Mouse (Mus musculus): ENCODE measurements around the gene Rnf152. TPM values are rescaled to one million over a fixed set of nuclear protein-coding genes. Genes with fewer than 3 reads are reported as not detected.

The Rnf152 gene
- polyA plus RNA-seq, 1 experiment from 2014 or later: 0.05 TPM

DNA sequence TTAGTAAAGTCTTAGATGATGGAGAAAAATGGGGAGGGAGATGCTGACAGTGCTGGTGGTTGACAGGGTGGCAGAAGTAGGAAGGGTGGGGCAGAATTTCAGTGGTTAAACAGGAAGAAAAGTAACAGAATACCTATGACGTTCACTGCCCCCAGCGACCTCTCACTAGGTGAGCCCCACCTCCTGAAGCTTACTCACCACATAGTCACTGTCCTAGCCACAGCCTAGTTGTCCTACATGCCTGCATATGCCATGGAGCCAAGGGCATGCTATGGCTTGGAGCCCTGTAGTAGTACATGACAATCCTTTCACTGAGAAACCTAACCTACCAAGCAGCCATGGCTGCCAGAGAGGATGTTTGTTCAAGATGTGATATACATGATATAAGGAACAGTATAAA lies 64.7 kb downstream of the Rnf152 start:
- H3K9me3 ChIP-seq (ENCODE audit: control insufficient read depth, low read length): no peaks in the 10 kb centered on the region
- H3K27me3 ChIP-seq (replicated peaks; ENCODE audit: control insufficient read depth, insufficient read depth, low read length): no peaks in the 10 kb centered on the region
- no peak overlapping the region for H3K9ac ChIP-seq (ENCODE audit: low read depth, low read length)
- no peak overlapping the region for H3K4me2 ChIP-seq
- H3K36me3 ChIP-seq (ENCODE audit: control insufficient read depth, insufficient read depth, low read length): no peaks in the 10 kb centered on the region
- 96% methylated on average over 2 of the region's 2 CpGs for WGBS
- no peak overlapping the region for H3K27ac ChIP-seq (ENCODE audit: low read depth, low read length)
- H3K4me1 ChIP-seq (replicated peaks; ENCODE audit: control insufficient read depth, insufficient read depth, low read length): no peaks in the 10 kb centered on the region
- DNase-seq (ENCODE audit: low spot score) (no peak), ATAC-seq (replicated peaks; ENCODE audit: low FRiP score) (no peak)
- no peak overlapping the region for H3K4me3 ChIP-seq (ENCODE audit: low read depth, low read length)

DNA sequence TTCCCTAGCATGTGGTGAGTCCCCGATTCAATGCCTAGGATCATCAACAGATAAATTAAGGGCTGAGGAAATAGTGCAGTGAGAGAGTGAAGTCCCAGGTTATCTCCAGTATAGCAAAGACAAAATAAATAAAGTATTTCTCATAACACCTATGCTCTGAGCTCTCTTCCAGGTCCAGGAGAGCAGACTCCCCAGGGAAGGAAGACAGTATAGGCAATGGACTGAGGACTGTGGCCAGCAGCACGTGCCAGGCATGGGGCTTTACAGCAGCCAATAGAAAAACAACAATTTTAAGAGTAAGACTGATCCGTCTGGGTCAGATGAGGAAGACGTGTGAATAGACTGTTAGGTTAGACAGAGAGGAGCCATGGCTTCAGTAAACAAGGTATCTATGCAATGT lies 69.0 kb downstream of the Rnf152 start:
- WGBS: 70% methylated on average over 4 of the region's 4 CpGs

DNA sequence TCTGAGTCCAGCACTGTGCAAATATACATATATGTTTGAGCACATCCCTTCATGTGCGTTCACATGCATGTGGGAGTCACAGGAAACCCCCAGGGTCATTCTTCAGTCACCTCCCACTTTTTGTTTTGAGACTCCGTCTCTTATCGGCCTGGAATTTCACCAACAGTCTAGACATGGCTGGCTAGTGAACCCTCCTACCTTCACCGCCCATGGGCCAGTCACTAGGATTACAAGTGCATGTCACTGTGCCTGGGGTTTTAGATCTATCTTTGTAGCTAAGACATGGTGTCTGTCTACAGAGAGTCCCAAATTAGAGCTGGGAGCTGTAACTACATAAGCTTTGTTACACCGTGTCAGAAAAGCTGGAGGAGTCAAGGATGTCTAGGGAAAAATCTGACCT lies 69.6 kb downstream of the Rnf152 start:
- 81% methylated on average over 5 of the region's 5 CpGs for WGBS
- H3K9me3 ChIP-seq (ENCODE audit: control insufficient read depth, low read length): no peaks in the 10 kb centered on the region
- ATAC-seq (replicated peaks; ENCODE audit: low FRiP score) (no peak), DNase-seq (ENCODE audit: low spot score) (no peak)
- no peak overlapping the region for H3K4me3 ChIP-seq (ENCODE audit: low read depth, low read length)
- no peak overlapping the region for H3K4me2 ChIP-seq
- H3K36me3 ChIP-seq (ENCODE audit: control insufficient read depth, insufficient read depth, low read length): no peaks in the 10 kb centered on the region
- no peaks in the 10 kb centered on the region for H3K4me1 ChIP-seq (replicated peaks; ENCODE audit: control insufficient read depth, insufficient read depth, low read length)
- H3K9ac ChIP-seq (ENCODE audit: low read depth, low read length): no peak overlapping the region
- H3K27ac ChIP-seq (ENCODE audit: low read depth, low read length): no peak overlapping the region
- no peaks in the 10 kb centered on the region for H3K27me3 ChIP-seq (replicated peaks; ENCODE audit: control insufficient read depth, insufficient read depth, low read length)

More for the DNA sequence above, 69.0 kb downstream of the Rnf152 start:
- no peaks in the 10 kb centered on the region for H3K4me1 ChIP-seq (replicated peaks; ENCODE audit: control insufficient read depth, insufficient read depth, low read length)
- DNase-seq (ENCODE audit: low spot score) (no peak), ATAC-seq (replicated peaks; ENCODE audit: low FRiP score) (no peak)
- no peak overlapping the region for H3K27ac ChIP-seq (ENCODE audit: low read depth, low read length)
- H3K9me3 ChIP-seq (ENCODE audit: control insufficient read depth, low read length): no peaks in the 10 kb centered on the region
- H3K36me3 ChIP-seq (ENCODE audit: control insufficient read depth, insufficient read depth, low read length): no peaks in the 10 kb centered on the region
- no peak overlapping the region for H3K4me2 ChIP-seq
- H3K27me3 ChIP-seq (replicated peaks; ENCODE audit: control insufficient read depth, insufficient read depth, low read length): no peaks in the 10 kb centered on the region
- no peak overlapping the region for H3K4me3 ChIP-seq (ENCODE audit: low read depth, low read length)
- H3K9ac ChIP-seq (ENCODE audit: low read depth, low read length): no peak overlapping the region

DNA sequence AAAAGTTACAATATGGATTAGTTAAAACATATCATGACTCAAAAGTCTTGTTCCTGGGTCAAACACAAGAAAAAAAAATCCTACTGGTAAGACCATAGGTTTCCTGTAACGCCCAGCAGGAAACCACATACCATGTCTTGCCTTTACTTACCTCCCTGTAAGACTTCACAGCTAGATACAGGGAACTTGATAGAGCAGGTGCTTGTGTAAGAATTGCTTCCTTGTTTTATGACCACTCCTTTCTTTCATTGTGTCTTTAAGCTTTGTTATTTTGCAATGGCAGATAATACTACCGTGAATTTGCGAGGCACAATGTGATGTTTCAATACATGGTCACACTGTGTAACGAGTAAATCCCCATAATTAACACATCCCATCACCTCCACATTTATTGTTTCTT lies 71.5 kb downstream of the Rnf152 start:
- no peak overlapping the region for H3K9ac ChIP-seq (ENCODE audit: low read depth, low read length)
- ATAC-seq (replicated peaks; ENCODE audit: low FRiP score): no peak
- no peak overlapping the region for H3K4me3 ChIP-seq (ENCODE audit: low read depth, low read length)
- H3K36me3 ChIP-seq (ENCODE audit: control insufficient read depth, insufficient read depth, low read length): no peaks in the 10 kb centered on the region
- H3K9me3 ChIP-seq (ENCODE audit: control insufficient read depth, low read length): no peaks in the 10 kb centered on the region
- H3K27me3 ChIP-seq (replicated peaks; ENCODE audit: control insufficient read depth, insufficient read depth, low read length): no peaks in the 10 kb centered on the region
- H3K4me2 ChIP-seq: no peak overlapping the region
- 83% methylated on average over 4 of the region's 4 CpGs for WGBS
- DNase-seq (ENCODE audit: low spot score): no peak
- no peaks in the 10 kb centered on the region for H3K4me1 ChIP-seq (replicated peaks; ENCODE audit: control insufficient read depth, insufficient read depth, low read length)
- no peak overlapping the region for H3K27ac ChIP-seq (ENCODE audit: low read depth, low read length)

DNA sequence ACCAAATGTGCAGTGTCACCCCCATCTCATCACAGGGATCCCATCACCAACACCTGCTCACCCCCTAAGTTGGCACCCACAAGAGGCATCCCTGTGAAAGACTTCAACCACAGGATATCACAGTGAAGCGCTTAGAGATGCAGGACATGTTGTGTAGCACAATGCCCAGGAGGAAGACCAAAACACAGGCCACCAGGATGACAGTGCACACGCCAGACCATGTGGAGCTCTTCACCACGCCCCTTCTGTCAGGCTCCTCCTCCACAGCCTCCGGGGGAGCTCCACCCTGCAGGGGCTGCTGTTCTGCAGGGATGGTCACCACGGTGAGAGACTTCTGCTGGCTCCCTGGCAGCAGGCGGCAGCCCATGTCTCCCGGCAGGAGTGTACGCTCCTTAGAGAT lies 72.4 kb downstream of the Rnf152 start:
- Histone ChIP-seq H3K4me1 (replicated peaks; ENCODE audit: control insufficient read depth, insufficient read depth, low read length) (no peaks in the 10 kb centered on the region), H3K4me2 (no peak overlapping the region), H3K27me3 (replicated peaks; ENCODE audit: control insufficient read depth, insufficient read depth, low read length) (no peaks in the 10 kb centered on the region), H3K36me3 (ENCODE audit: control insufficient read depth, insufficient read depth, low read length) (no peaks in the 10 kb centered on the region), H3K27ac (ENCODE audit: low read depth, low read length) (no peak overlapping the region), H3K9me3 (ENCODE audit: control insufficient read depth, low read length) (no peaks in the 10 kb centered on the region), H3K4me3 (ENCODE audit: low read depth, low read length) (no peak overlapping the region), H3K9ac (ENCODE audit: low read depth, low read length) (no peak overlapping the region)
- WGBS: 68% methylated on average over 8 of the region's 8 CpGs
- DNase-seq (ENCODE audit: low spot score) (no peak), ATAC-seq (replicated peaks; ENCODE audit: low FRiP score) (no peak)

DNA sequence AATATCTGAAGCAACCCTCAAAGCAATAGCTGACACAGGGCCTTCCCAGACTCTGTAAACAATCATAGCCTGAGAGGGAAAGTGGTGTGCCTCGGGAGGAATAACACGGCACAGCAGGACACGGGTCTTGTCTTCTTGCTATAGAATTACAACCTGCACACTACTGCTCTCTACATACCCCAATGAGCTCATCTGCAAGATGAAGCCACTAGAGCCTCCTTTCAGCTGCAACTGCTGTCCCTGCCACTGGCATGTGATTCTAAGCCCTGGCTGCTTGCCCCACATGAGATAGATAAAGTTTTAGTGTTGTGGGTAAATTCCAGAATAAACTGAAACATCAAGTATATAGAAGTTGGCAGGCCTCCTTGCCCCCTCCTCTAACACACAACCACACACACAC lies 75.2 kb downstream of the Rnf152 start:
- Histone ChIP-seq H3K9ac (ENCODE audit: low read depth, low read length) (no peak overlapping the region), H3K4me3 (ENCODE audit: low read depth, low read length) (no peak overlapping the region), H3K36me3 (ENCODE audit: control insufficient read depth, insufficient read depth, low read length) (no peaks in the 10 kb centered on the region), H3K27ac (ENCODE audit: low read depth, low read length) (no peak overlapping the region), H3K4me2 (no peak overlapping the region), H3K4me1 (replicated peaks; ENCODE audit: control insufficient read depth, insufficient read depth, low read length) (no peaks in the 10 kb centered on the region), H3K9me3 (ENCODE audit: control insufficient read depth, low read length) (no peaks in the 10 kb centered on the region), H3K27me3 (replicated peaks; ENCODE audit: control insufficient read depth, insufficient read depth, low read length) (no peaks in the 10 kb centered on the region)
- WGBS: 82% methylated on average over 3 of the region's 3 CpGs
- DNase-seq (ENCODE audit: low spot score) (no peak), ATAC-seq (replicated peaks; ENCODE audit: low FRiP score) (no peak)

DNA sequence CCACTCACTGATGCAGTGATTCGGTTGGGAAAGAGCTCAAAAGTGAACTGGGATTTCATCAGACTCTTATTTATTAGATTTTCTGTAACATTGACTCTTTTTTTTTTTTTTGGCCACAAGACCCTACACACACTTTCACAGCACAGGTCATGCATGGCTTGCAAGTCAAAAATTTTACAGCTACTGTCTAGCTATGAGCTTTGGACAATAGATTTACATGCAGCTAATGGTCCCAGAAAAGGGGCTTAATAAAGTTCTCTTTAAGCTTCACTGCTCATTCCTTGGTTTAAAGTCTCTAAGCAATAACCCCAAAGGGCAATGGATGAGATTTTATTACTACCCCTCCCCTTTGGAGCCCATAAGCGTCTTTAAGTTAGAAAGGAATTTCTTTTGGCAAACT lies 76.3 kb downstream of the Rnf152 start:
- no peaks in the 10 kb centered on the region for H3K36me3 ChIP-seq (ENCODE audit: control insufficient read depth, insufficient read depth, low read length)
- DNase-seq (ENCODE audit: low spot score): no peak
- ATAC-seq (replicated peaks; ENCODE audit: low FRiP score): no peak
- H3K9me3 ChIP-seq (ENCODE audit: control insufficient read depth, low read length): no peaks in the 10 kb centered on the region
- no peaks in the 10 kb centered on the region for H3K27me3 ChIP-seq (replicated peaks; ENCODE audit: control insufficient read depth, insufficient read depth, low read length)
- no peak overlapping the region for H3K9ac ChIP-seq (ENCODE audit: low read depth, low read length)
- WGBS: 74% methylated on average over 2 of the region's 2 CpGs
- no peaks in the 10 kb centered on the region for H3K4me1 ChIP-seq (replicated peaks; ENCODE audit: control insufficient read depth, insufficient read depth, low read length)
- H3K27ac ChIP-seq (ENCODE audit: low read depth, low read length): no peak overlapping the region
- H3K4me3 ChIP-seq (ENCODE audit: low read depth, low read length): no peak overlapping the region
- no peak overlapping the region for H3K4me2 ChIP-seq

DNA sequence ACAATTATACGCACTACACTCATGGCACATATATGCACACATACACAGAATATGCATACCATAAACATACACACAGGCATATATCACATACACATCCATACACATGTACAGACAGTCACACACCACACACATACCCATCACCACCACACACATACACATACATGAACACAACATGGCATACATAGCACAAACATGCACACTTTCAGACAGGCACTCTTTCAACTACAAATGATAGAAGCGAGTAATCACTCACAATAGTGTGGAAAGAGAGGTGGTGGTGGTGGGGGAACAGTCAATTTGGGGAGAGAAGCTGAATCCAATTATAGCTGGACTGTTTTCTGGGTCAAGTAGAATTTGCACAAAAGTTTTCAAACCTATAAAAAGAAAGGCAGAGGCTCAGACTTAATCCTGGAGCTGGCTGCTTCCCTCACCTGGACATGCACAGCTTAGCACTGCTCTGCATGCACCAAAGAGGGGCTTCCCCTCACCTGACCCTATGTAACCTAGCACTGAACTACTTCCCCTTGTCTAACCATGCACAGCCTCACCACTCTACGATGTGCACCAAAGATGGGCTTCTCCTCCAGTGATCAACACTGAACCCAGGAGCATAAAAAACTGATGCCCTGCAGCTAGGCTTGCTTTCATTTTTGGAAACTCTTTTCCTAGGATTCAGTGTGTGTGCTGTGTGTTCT lies 81.9 kb downstream of the Rnf152 start:
- H3K9me3 ChIP-seq (ENCODE audit: control insufficient read depth, low read length): no peaks in the 10 kb centered on the region
- ATAC-seq (replicated peaks; ENCODE audit: low FRiP score) (no peak), DNase-seq (ENCODE audit: low spot score) (no peak)
- WGBS: 76% methylated on average over 3 of the region's 3 CpGs
- no peaks in the 10 kb centered on the region for H3K4me1 ChIP-seq (replicated peaks; ENCODE audit: control insufficient read depth, insufficient read depth, low read length)
- no peak overlapping the region for H3K9ac ChIP-seq (ENCODE audit: low read depth, low read length)
- H3K27me3 ChIP-seq (replicated peaks; ENCODE audit: control insufficient read depth, insufficient read depth, low read length): no peaks in the 10 kb centered on the region
- H3K4me3 ChIP-seq (ENCODE audit: low read depth, low read length): no peak overlapping the region
- H3K36me3 ChIP-seq (ENCODE audit: control insufficient read depth, insufficient read depth, low read length): no peaks in the 10 kb centered on the region
- H3K27ac ChIP-seq (ENCODE audit: low read depth, low read length): no peak overlapping the region
- H3K4me2 ChIP-seq: no peak overlapping the region

DNA sequence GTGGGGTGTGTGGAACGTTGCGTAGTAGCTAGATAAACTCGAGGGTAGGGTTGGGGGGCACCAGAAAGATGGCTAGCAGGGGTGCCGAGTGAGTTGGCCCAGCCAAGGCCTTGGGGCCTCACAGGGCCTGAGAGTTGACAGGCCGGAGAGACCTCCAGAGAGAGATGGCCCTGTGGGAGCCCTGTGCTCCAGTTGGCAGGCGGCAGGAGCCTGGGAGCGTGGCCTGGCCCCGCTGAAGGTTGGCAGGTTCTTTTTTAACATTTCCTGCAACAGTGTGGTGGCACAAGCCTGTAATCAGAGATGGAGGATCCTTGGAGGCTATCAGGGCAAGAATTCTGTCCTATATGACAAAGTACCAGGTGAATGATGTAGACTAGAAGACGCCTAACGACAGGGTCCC lies 85.4 kb downstream of the Rnf152 start:
- no peaks in the 10 kb centered on the region for H3K27me3 ChIP-seq (replicated peaks; ENCODE audit: control insufficient read depth, insufficient read depth, low read length)

More for the DNA sequence above, 85.4 kb downstream of the Rnf152 start:
- WGBS: 76% methylated on average over 10 of the region's 10 CpGs
- Histone ChIP-seq H3K36me3 (ENCODE audit: control insufficient read depth, insufficient read depth, low read length) (no peaks in the 10 kb centered on the region), H3K4me3 (ENCODE audit: low read depth, low read length) (no peak overlapping the region), H3K9me3 (ENCODE audit: control insufficient read depth, low read length) (no peaks in the 10 kb centered on the region), H3K27ac (ENCODE audit: low read depth, low read length) (no peak overlapping the region), H3K4me2 (no peak overlapping the region), H3K4me1 (replicated peaks; ENCODE audit: control insufficient read depth, insufficient read depth, low read length) (no peaks in the 10 kb centered on the region), H3K9ac (ENCODE audit: low read depth, low read length) (no peak overlapping the region)
- ATAC-seq (replicated peaks; ENCODE audit: low FRiP score): no peak
- DNase-seq (ENCODE audit: low spot score): no peak

All from liver, embryonic 11.5 days (tissue).